Mouse (Mus musculus) naive thymus-derived CD4-positive, alpha-beta T cell, adult 5 months (primary cell): Measurements from ENCODE around the gene S1pr4. TPM values are rescaled to one million over a fixed set of nuclear protein-coding genes. Genes with fewer than 3 reads are reported as not detected.

Experiments
- polyA plus RNA-seq: library from polyadenylated mRNA; unstranded; fragments of 100-300 nt; shearing (Covaris generic); gene quantifications from one replicate; pipeline ENCODE4 v1.2.1, GENCODE M21; 2017

Gene S1pr4
- polyA plus RNA-seq = 94.7 TPM

GRCm38 (mm10) chr10:81500032-81500431 lies at the start of gene S1pr4:
Gene S1pr4 (minus strand): TSS chr10:81500132.

GRCm38 (mm10) chr10:81545161-81545747 lies 45.3 kb upstream of the S1pr4 start, which contains the start of gene Gna11:
Gene Gna11 (minus strand): TSS chr10:81545190.

GRCm38 (mm10) chr10:81524051-81524605 lies 24.2 kb upstream of the S1pr4 start, which contains the start of gene Gna15:
Gene Gna15 (minus strand): TSS chr10:81524225.

GRCm38 (mm10) chr10:81496264-81496901 lies 3.5 kb downstream of the S1pr4 start, which contains the start of gene Ncln:
Gene Ncln (minus strand): TSS chr10:81496392.

GRCm38 (mm10) chr10:81482533-81482889 lies 17.4 kb downstream of the S1pr4 start, which contains the start of gene Celf5:
Gene Celf5 (minus strand): TSS chr10:81482709.

DNA sequence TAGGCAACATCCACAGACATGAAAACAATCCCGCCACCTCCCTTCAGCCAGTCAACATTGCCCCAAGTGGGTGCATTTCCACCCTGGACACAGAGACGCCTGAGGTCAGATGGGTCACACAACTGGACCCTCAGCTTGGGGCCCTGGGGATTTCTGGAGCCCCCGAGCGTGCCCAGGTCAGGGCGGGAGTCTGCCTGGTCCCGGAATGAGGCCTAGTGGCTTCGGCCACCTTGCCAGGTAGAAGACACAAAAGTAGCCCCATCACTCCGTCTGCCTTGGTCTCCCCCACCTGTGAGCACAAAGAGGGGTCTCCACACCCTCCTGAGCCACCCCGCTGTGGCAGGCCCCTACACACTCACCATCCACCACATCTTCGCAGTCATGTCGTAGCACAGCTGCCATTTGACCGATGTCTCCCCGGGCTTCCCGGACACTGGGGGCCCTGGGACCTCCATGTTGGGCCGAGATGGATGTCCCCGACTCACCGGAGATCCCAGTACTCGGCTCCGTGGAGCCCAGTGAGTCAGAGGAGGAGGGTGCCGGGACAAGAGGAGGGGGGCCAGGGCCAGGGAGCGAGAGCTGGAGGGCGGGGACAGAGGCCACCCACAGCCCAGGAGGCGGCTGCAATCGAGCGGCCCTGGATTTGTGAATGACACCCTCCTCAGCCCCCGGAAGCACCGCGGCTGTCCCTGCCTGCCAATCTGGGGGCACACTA lies 44.6 kb downstream of the S1pr4 start, which contains the start of gene Nfic:
Gene Nfic (minus strand): TSS at position 455 of the 715 bp plus-strand sequence.

Other genes with a start within 250 kb of the S1pr4 start
- 35.8 TPM for gene Matk, start 247.2 kb downstream of the S1pr4 start, polyA plus RNA-seq
- gene Mrpl54, start 233.2 kb downstream of the S1pr4 start, polyA plus RNA-seq = 119 TPM
- 42.8 TPM for gene Apba3, start 233.2 kb downstream of the S1pr4 start, polyA plus RNA-seq
- gene Tjp3, start 208.6 kb downstream of the S1pr4 start, polyA plus RNA-seq = 11.2 TPM
- 105 TPM for gene Pip5k1c, start 207.2 kb downstream of the S1pr4 start, polyA plus RNA-seq
- gene Cactin, start 179.0 kb downstream of the S1pr4 start, polyA plus RNA-seq = 70.7 TPM
- 43.5 TPM for gene Tbxa2r, start 171.4 kb downstream of the S1pr4 start, polyA plus RNA-seq
- gene Gipc3, start 156.9 kb downstream of the S1pr4 start, polyA plus RNA-seq = not detected
- gene Hmg20b, start 149.7 kb downstream of the S1pr4 start, polyA plus RNA-seq = 26.7 TPM
- 4.4 TPM for gene Mfsd12, start 142.6 kb downstream of the S1pr4 start, polyA plus RNA-seq
- gene 4930404N11Rik, start 134.3 kb downstream of the S1pr4 start, polyA plus RNA-seq = 0.62 TPM
- gene Fzr1, start 121.6 kb downstream of the S1pr4 start, polyA plus RNA-seq = 40.3 TPM
- 50.0 TPM for gene Dohh, start 115.7 kb downstream of the S1pr4 start, polyA plus RNA-seq
- gene Gm48551, start 115.7 kb downstream of the S1pr4 start, polyA plus RNA-seq = 2.8 TPM
- gene Gm48552, start 111.1 kb downstream of the S1pr4 start, polyA plus RNA-seq = 0.90 TPM
- 1.7 TPM for gene Smim24, start 107.1 kb downstream of the S1pr4 start, polyA plus RNA-seq
- gene Nfic, start 44.5 kb downstream of the S1pr4 start, polyA plus RNA-seq = 16.5 TPM
- gene Celf5, start 17.4 kb downstream of the S1pr4 start, polyA plus RNA-seq = not detected
- 154 TPM for gene Ncln, start 3.7 kb downstream of the S1pr4 start, polyA plus RNA-seq
- gene Gna15, start 24.1 kb upstream of the S1pr4 start, polyA plus RNA-seq = 3.3 TPM
- gene Gna11, start 45.1 kb upstream of the S1pr4 start, polyA plus RNA-seq = 9.7 TPM
- gene Aes, start 59.4 kb upstream of the S1pr4 start, polyA plus RNA-seq = 989 TPM
- gene Tle2, start 74.4 kb upstream of the S1pr4 start, polyA plus RNA-seq = 0.93 TPM
- gene Tle6, start 100.9 kb upstream of the S1pr4 start, polyA plus RNA-seq = 2.5 TPM
- 1.6 TPM for gene BC025920, start 106.1 kb upstream of the S1pr4 start, polyA plus RNA-seq
- gene Sirt6, start 127.7 kb upstream of the S1pr4 start, polyA plus RNA-seq = 10.4 TPM
- 2.6 TPM for gene Ankrd24, start 128.4 kb upstream of the S1pr4 start, polyA plus RNA-seq
- 2.4 TPM for gene Gm10778, start 148.9 kb upstream of the S1pr4 start, polyA plus RNA-seq
- gene Zfp433, start 204.7 kb upstream of the S1pr4 start, polyA plus RNA-seq = 15.6 TPM